Mouse (Mus musculus): Measurements from ENCODE around the gene Carmil1.

- TF ChIP-seq NRF1 (IDR thresholded peaks at IDR 0.05; ENCODE audit: insufficient read depth, low read depth, low read length, poor library complexity, severe bottlenecking) (no peak), TAL1 (IDR thresholded peaks at IDR 0.05; ENCODE audit: low read length) (no peak), POLR2A (IDR thresholded peaks at IDR 0.05; ENCODE audit: control insufficient read depth in 1 of 2, insufficient read depth in 1 of 2, low read depth in 1 of 2, low read length in 2 of 2, poor library complexity in 1 of 2) (no peak), RAD21 (IDR thresholded peaks at IDR 0.05; ENCODE audit: low read depth, low read length) (no peak), CTCF (IDR thresholded peaks at IDR 0.05 in 2 of 3, conservative IDR thresholded peaks at IDR 0.05 in 1 of 3; ENCODE audit: control insufficient read depth in 1 of 3, insufficient read depth in 1 of 3, low read depth in 2 of 3, low read length in 3 of 3, poor library complexity in 1 of 3, severe bottlenecking in 1 of 3) (no peak), E2F4 (IDR thresholded peaks at IDR 0.05; ENCODE audit: borderline replicate concordance, low read depth, low read length) (no peak), CHD1 (IDR thresholded peaks at IDR 0.05; ENCODE audit: low read depth, low read length) (no peak), GATA1 (IDR thresholded peaks at IDR 0.05; ENCODE audit: low read depth, low read length) (no peak), ZNF384 (IDR thresholded peaks at IDR 0.05; ENCODE audit: low read depth, low read length) (no peak), RCOR1 (IDR thresholded peaks at IDR 0.05; ENCODE audit: low read depth, low read length) (no peak)
Measured at GRCm38 (mm10) chr13:24190875-24191663, 89.5 kb downstream of the Carmil1 start.

Measured in MEL (cell line).